Mouse (Mus musculus): Measurements from ENCODE around the gene Hps4.

GRCm38 (mm10) chr5:112402437-112402836 is 59.6 kb downstream of the Hps4 start:
- no peak for TF ChIP-seq CTCF (IDR thresholded peaks at IDR 0.05; ENCODE audit: extremely low read depth, insufficient read depth, low read length)
- TF ChIP-seq POLR2A (IDR thresholded peaks at IDR 0.05; ENCODE audit: extremely low read depth, insufficient read depth, low read length): no peak
